Mouse (Mus musculus) intestine, embryonic 15.5 days (tissue): ENCODE measurements around the gene Greb1. TPM values are rescaled to one million over a fixed set of nuclear protein-coding genes. Genes with fewer than 3 reads are reported as not detected.

Experiments used
- ATAC-seq: fragments of 200-750 bp; cut with Nextera tagmentation; 2 replicates; pipeline ENCODE4 v1.8.0; 2017; ENCODE audit warnings: moderate TSS enrichment, moderate library complexity
- H3K27ac ChIP-seq: fragments of 300-500 bp; sonication (generic); 2 replicates; pipeline ENCODE4 v1.5.1; 2015; ENCODE audit warnings: mild to moderate bottlenecking, inconsistent platforms
- H3K27me3 ChIP-seq: fragments of 300-500 bp; sonication (generic); replicated peaks from 2 replicates; pipeline ENCODE4 v1.6.1; 2015; ENCODE audit warnings: inconsistent platforms
- H3K36me3 ChIP-seq: fragments of 300-500 bp; sonication (generic); 2 replicates; pipeline ENCODE4 v1.6.1; 2015; ENCODE audit warnings: inconsistent platforms
- H3K4me1 ChIP-seq: fragments of 300-500 bp; sonication (generic); replicated peaks from 2 replicates; pipeline ENCODE4 v1.6.1; 2015; ENCODE audit warnings: inconsistent platforms
- H3K4me2 ChIP-seq: fragments of 300-500 bp; sonication (generic); replicated peaks from 2 replicates; pipeline ENCODE4 v1.6.1; 2015; ENCODE audit warnings: mild to moderate bottlenecking, inconsistent platforms
- H3K4me3 ChIP-seq: fragments of 300-500 bp; sonication (generic); replicated peaks from 2 replicates; pipeline ENCODE4 v1.5.1; 2015; ENCODE audit warnings: inconsistent platforms
- H3K9ac ChIP-seq: fragments of 300-500 bp; sonication (generic); 2 replicates; pipeline ENCODE4 v1.6.1; 2015; ENCODE audit warnings: inconsistent platforms
- H3K9me3 ChIP-seq: fragments of 300-500 bp; sonication (generic); 2 replicates; pipeline ENCODE4 v1.6.1; 2016; ENCODE audit warnings: inconsistent platforms
- WGBS: fragments of 180-500 bp; shearing (Covaris S2); methylation state at CpG from one replicate; pipeline ENCODE4 v1.1.7; 2015; 5-methylcytosine and 5-hydroxymethylcytosine counted together
- polyA plus RNA-seq: library from polyadenylated mRNA; unstranded; fragments of >200 nt; fragmentation: Nextera tagmentation; extraction: Ambion mirVana; gene quantifications from 2 replicates; pipeline ENCODE4 v1.2.1, GENCODE M21; 2015

Greb1 gene
- polyA plus RNA-seq, 1 experiment from 2014 or later, result 5.1 TPM

DNA sequence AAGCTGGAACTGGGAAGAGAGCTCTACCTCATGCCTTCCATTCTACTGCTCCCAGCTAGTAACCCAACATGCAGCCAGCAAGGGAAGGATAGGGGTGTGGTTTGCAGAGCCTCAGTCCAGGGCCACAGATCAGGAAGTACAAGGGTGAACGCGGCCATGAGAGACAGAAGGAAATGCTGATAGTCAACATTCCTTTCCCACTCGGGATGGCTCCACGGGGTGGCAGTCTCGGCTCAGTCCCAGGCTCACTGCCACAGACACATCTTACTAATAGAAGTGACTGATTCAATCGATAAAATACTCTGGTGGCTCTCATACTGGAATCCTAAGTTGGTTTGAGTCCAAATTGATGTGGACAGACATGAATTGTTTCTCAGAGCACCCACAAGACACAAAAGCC is 27.8 kb upstream of the Greb1 start:
- ATAC-seq, result peak; percentile 95
- Histone ChIP-seq H3K4me1 (0 out of 2 replicates have a peak, but pooled peaks cover 3% of the 10 kb centered on the region), H3K9me3 (no peaks in the 10 kb centered on the region), H3K4me2 (no peak overlapping the region), H3K9ac (no peak overlapping the region), H3K27me3 (no peaks in the 10 kb centered on the region), H3K4me3 (no peak overlapping the region), H3K27ac (no peak overlapping the region), H3K36me3 (peaks cover 10% of the 10 kb centered on the region)
- 53% methylated on average over 6 of the region's 6 CpGs for WGBS

- 0 out of 2 replicates have a peak, but pooled peaks cover 3% of the 10 kb centered on the region for H3K4me1 ChIP-seq
- H3K9me3 ChIP-seq, result no peaks in the 10 kb centered on the region
- H3K36me3 ChIP-seq, result peaks cover 40% of the 10 kb centered on the region
- no peak overlapping the region for H3K4me2 ChIP-seq
- H3K4me3 ChIP-seq, result no peak overlapping the region
- ATAC-seq, result no peak
- H3K27me3 ChIP-seq, result no peaks in the 10 kb centered on the region
- WGBS, result 94% methylated on average over 1 of the region's 1 CpGs
- no peak overlapping the region for H3K27ac ChIP-seq
- H3K9ac ChIP-seq, result no peak overlapping the region
These were observed 23.0 kb upstream of the Greb1 start for GRCm38 (mm10) chr12:16823701-16824100.

DNA sequence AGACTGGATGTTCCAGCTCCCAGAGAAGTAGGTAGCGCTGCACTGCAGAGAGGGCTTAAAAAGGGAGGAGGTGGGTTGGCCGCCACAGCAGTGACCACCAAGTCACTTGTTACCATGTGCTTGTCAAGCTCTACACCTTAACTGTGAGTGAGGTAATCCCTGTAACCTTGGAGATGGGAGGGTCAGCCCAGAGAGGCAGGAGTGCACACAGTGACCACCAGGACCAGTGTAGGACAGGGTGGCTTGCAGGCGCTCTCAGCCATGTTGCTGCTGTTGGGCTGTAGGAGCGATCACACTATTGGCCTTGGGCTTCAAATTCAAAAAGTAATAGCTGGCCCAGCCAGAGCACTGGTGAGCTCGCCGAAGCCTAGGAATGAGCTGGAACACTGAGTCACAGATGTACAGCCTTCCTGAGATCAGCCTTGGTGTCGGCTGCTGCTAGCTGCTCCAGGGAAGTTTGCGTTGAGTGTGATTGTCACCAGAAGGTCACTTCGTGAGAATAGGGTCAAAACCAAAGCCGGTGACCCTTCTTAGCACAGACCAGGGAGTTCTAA is 21.6 kb upstream of the Greb1 start:
- Histone ChIP-seq H3K27me3 (no peaks in the 10 kb centered on the region), H3K4me2 (no peak overlapping the region), H3K4me3 (no peak overlapping the region), H3K27ac (no peak overlapping the region), H3K4me1 (no peaks in the 10 kb centered on the region), H3K9ac (no peak overlapping the region), H3K9me3 (no peaks in the 10 kb centered on the region), H3K36me3 (peaks cover 43% of the 10 kb centered on the region)
- ATAC-seq, result no peak
- 95% methylated on average over 10 of the region's 10 CpGs for WGBS

DNA sequence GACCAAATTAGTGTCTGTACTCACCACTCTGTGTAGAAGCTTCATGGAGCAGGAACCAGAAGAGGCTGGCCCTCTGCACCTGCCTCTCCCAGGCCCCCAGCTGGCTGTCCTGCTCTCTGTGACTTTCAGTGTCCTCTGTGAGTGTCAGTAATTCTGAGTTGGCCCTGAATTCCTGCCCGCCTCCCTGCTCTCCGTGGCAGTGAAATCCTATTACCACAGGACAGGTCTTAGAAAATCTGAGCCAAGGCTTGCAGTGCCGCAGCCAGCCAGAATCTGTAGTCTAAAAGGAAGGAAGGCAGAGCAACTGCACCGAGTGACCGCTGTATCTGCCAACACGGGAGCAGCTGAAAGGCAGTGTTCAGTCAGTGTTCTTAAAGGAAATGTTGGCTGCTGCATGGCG is 20.1 kb upstream of the Greb1 start:
- peaks cover 43% of the 10 kb centered on the region for H3K36me3 ChIP-seq

DNA sequence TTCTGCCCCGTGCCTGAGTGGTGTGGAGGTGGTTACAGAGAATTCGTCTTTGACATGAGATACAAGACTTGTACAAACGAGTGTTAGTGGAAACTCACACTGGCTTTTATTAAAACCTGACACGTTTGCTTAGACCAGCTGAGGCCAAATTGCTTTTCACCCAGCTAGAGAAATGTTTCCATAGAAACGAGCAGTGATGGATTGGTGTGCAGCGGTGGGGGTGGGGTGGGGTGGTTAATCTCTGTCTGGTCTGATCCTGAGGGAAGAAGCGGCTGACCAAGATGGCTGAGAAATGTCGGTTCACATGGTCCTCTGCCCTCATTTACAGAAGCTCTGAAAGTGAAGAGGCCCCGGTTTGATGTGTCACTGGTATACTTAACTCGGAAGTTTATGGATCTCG is 17.8 kb upstream of the Greb1 start:
- Histone ChIP-seq H3K36me3 (peaks cover 36% of the 10 kb centered on the region), H3K27me3 (no peaks in the 10 kb centered on the region), H3K27ac (no peak overlapping the region), H3K9ac (no peak overlapping the region), H3K4me1 (no peaks in the 10 kb centered on the region), H3K9me3 (no peaks in the 10 kb centered on the region), H3K4me3 (no peak overlapping the region), H3K4me2 (no peak overlapping the region)
- 46% methylated on average over 11 of the region's 11 CpGs for WGBS
- no peak for ATAC-seq

More for the DNA sequence above, 20.1 kb upstream of the Greb1 start:
- Histone ChIP-seq H3K4me3 (no peak overlapping the region), H3K27me3 (no peaks in the 10 kb centered on the region), H3K9ac (no peak overlapping the region), H3K4me1 (no peaks in the 10 kb centered on the region), H3K27ac (no peak overlapping the region), H3K4me2 (no peak overlapping the region), H3K9me3 (no peaks in the 10 kb centered on the region)
- WGBS, result 89% methylated on average over 7 of the region's 7 CpGs
- ATAC-seq, result no peak

GRCm38 (mm10) chr12:16817147-16817546 is 16.5 kb upstream of the Greb1 start:
- Histone ChIP-seq H3K9ac (no peak overlapping the region), H3K4me1 (0 out of 2 replicates have a peak, but pooled peaks cover under 1% of the 10 kb centered on the region), H3K4me3 (no peak overlapping the region), H3K4me2 (no peak overlapping the region), H3K27ac (no peak overlapping the region), H3K27me3 (no peaks in the 10 kb centered on the region), H3K9me3 (no peaks in the 10 kb centered on the region), H3K36me3 (peaks cover 23% of the 10 kb centered on the region)
- 84% methylated on average over 4 of the region's 4 CpGs for WGBS
- ATAC-seq, result no peak

GRCm38 (mm10) chr12:16811477-16811876 is 10.8 kb upstream of the Greb1 start:
- Histone ChIP-seq H3K9me3 (no peaks in the 10 kb centered on the region), H3K9ac (peak overlapping the region; percentile 86), H3K4me2 (peak overlapping the region; percentile 89), H3K27me3 (peaks cover 5% of the 10 kb centered on the region), H3K4me1 (0 out of 2 replicates have a peak, but pooled peaks cover 6% of the 10 kb centered on the region), H3K4me3 (peak overlapping the region; percentile 80), H3K36me3 (no peaks in the 10 kb centered on the region), H3K27ac (no peak overlapping the region)
- peak; percentile 56 for ATAC-seq
- WGBS, result 3% methylated on average over 15 of the region's 15 CpGs

DNA sequence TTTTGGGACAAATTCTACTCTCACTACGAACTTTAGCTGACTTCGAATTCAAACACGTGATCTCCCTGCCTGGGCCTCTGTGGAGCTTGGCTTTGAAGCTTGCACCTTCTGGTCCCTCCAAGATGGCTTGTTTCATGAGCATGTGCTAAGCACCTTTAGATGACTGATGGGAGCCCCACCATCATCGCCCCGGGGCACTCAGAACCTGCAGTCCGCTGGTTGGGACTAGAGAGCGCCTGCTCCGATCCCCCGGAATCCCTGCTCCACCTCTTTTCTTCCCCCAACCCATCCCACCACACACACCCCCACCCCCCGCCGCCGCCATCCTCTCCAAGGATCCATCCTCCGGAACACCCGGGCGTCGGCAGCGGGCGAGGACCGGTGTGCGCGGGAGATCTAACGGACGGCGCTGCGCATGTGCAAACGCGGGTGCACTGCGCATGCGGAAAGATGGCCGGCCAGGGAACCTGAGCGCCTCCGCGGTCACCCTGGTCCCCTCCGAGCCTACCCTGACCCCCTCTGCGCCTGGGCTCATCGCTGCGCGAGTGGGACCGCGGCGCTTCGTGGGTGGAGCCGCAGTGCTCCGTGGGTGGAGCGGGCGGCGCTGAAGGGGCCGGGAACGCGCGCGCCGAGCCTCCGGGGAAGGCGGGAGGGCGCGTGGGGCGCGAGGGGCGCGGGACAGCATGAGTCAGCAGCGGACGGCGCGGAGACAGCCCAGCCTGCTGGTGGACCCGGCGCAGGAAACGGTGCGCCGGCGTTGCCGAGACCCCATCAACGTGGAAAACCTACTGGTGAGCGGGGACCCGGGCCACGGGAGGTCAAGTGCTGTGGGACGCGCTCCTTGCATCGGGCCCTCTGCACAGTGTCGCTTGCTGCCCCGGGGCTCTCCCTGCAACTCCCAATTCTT is 10.1 kb upstream of the Greb1 start, which contains the start of gene E2f6:
Gene E2f6 (plus strand): TSS at position 439 of the 907 bp plus-strand sequence.
- 0 out of 2 replicates have a peak, but pooled peaks cover 6% of the 10 kb centered on the region for H3K4me1 ChIP-seq
- peak; percentile 90 for ATAC-seq
- H3K27ac ChIP-seq, result peak within 1 kb of the TSS; percentile 66
- WGBS, result 5% methylated on average over 77 of the region's 81 CpGs
- peaks cover 7% of the 10 kb centered on the region for H3K27me3 ChIP-seq
- H3K4me3 ChIP-seq, result peak within 1 kb of the TSS; percentile 80
- no peaks in the 10 kb centered on the region for H3K36me3 ChIP-seq
- no peaks in the 10 kb centered on the region for H3K9me3 ChIP-seq
- peak within 1 kb of the TSS; percentile 86 for H3K9ac ChIP-seq
- H3K4me2 ChIP-seq, result peak within 1 kb of the TSS; percentile 89

DNA sequence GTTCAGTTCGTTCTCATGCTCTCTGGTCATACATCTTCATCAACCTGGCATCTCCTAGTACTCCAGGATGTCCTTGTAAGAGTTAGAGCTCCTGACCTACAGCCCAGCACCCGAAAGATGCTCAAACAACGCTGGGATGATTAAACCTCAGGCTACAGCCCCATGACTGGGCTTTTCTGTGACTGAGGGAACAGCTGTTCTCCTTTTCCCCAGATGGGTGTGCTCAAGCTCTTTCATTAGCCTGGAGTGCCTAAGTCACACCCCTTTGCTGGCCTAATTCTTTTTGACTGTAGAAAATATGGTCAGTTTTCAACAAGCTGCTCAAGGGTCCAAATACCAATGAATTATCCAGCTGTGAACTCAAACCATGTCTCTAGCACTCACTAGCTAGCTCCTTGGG is 7.4 kb upstream of the Greb1 start:
- Histone ChIP-seq H3K4me2 (no peak overlapping the region), H3K4me3 (no peak overlapping the region), H3K9me3 (no peaks in the 10 kb centered on the region), H3K36me3 (no peaks in the 10 kb centered on the region), H3K4me1 (0 out of 2 replicates have a peak, but pooled peaks cover 6% of the 10 kb centered on the region), H3K27ac (no peak overlapping the region), H3K9ac (no peak overlapping the region), H3K27me3 (peaks cover 7% of the 10 kb centered on the region)
- WGBS, result 32% methylated on average over 3 of the region's 3 CpGs
- ATAC-seq, result no peak

DNA sequence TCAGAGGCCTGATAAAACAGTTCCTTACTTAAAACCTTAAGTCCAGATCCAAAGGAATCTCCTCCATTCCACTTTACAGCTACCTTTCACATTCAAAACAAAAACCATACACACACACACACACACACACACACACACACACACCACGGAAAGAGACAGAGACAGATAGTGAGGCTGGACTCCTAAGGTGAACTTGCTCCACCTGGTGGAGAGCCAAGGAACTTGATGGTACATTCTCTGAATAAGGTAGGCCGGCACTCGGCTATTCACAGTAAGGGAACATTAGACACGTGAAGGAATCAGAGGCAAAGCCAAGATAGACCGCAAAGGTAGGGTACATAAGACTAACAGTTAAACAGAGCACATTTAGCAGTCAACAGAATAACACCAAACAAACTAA is 4.8 kb upstream of the Greb1 start:
- H3K4me1 ChIP-seq, result peaks cover 1% of the 10 kb centered on the region; the same call in 1 of the 2 replicates
- no peaks in the 10 kb centered on the region for H3K36me3 ChIP-seq
- peak; percentile 63 for ATAC-seq
- no peak overlapping the region for H3K9ac ChIP-seq
- H3K27me3 ChIP-seq, result peaks cover 7% of the 10 kb centered on the region
- no peak overlapping the region for H3K4me2 ChIP-seq
- H3K27ac ChIP-seq, result no peak overlapping the region
- 6% methylated on average over 5 of the region's 5 CpGs for WGBS
- H3K9me3 ChIP-seq, result no peaks in the 10 kb centered on the region
- no peak overlapping the region for H3K4me3 ChIP-seq

GRCm38 (mm10) chr12:16803956-16804430 is 3.3 kb upstream of the Greb1 start:
- Histone ChIP-seq H3K4me3 (no peak overlapping the region), H3K27ac (no peak overlapping the region), H3K27me3 (peaks cover 7% of the 10 kb centered on the region), H3K9ac (no peak overlapping the region), H3K4me2 (no peak overlapping the region), H3K36me3 (no peaks in the 10 kb centered on the region), H3K9me3 (no peaks in the 10 kb centered on the region), H3K4me1 (no peaks in the 10 kb centered on the region; the same call in 1 of the 2 replicates)
- ATAC-seq, result no peak
- 70% methylated on average over 5 of the region's 5 CpGs for WGBS

DNA sequence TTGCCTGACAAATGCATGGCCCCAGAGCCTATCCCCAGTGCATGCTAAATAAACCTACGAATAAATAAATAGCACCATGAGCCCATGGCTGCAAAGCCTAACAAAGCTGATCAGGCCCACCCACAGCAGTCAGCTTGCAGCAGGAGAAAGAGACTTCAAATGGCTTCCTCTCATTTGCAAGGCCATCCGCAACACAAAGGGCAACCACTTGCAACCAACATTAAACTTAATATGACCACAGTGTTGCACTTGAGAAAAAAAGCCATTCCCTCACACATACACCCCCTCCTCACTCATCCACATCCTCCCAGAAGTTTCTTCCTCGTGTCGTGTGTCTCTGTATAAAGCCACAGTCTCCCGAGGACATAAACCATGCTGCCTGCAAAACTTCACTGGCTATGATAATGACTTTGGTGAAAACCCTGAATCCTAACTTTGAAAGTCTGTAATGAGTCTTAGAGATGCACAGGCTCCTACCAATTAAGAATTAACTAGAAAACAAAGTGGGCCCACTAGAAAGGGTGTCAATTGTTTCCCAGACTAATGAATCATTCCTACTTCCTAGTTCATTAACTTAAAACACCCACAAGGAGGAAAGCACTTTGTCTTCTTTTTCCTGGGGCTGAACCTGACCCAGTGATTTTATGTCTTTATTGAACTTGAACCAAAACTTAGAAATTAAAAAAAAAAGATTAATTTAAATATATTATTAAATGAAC is 2.7 kb upstream of the Greb1 start:
- Histone ChIP-seq H3K9ac (no peak overlapping the region), H3K36me3 (no peaks in the 10 kb centered on the region), H3K4me2 (no peak overlapping the region), H3K4me3 (no peak overlapping the region), H3K9me3 (no peaks in the 10 kb centered on the region), H3K4me1 (no peaks in the 10 kb centered on the region; the same call in 1 of the 2 replicates), H3K27ac (no peak overlapping the region), H3K27me3 (peaks cover 7% of the 10 kb centered on the region)
- WGBS, result 43% methylated on average over 5 of the region's 5 CpGs
- no peak for ATAC-seq
